Mouse (Mus musculus) ES-Bruce4 (cell line): ENCODE measurements around the gene Rbm12. TPM values are rescaled to one million over a fixed set of nuclear protein-coding genes. Genes with fewer than 3 reads are reported as not detected.
A peak's percentile ranks its signal among the peaks of the same experiment; 100 is the strongest.
"Not testable (repeated sequence)": the region's sequence is repeated elsewhere in the genome, so short reads cannot be mapped to it uniquely, and the experiment has no call there.

Source experiments
- H3K27ac ChIP-seq: 2 replicates; pipeline ENCODE4 v1.5.1; 2012; ENCODE audit warnings: low read length, inconsistent platforms; ENCODE audit not compliant: insufficient read depth
- H3K27me3 ChIP-seq: 2 replicates; pipeline ENCODE4 v1.6.1; 2012; ENCODE audit warnings: mild to moderate bottlenecking, low read length, inconsistent platforms; ENCODE audit not compliant: control insufficient read depth, poor library complexity, insufficient read depth, severe bottlenecking
- H3K36me3 ChIP-seq: 2 replicates; pipeline ENCODE4 v1.6.1; 2012; ENCODE audit warnings: inconsistent platforms, mild to moderate bottlenecking, low read length, moderate library complexity; ENCODE audit not compliant: control insufficient read depth, poor library complexity, insufficient read depth, severe bottlenecking
- H3K4me1 ChIP-seq: one replicate; pipeline ENCODE4 v1.8.1; 2011; ENCODE audit warnings: low read length; ENCODE audit not compliant: control insufficient read depth, insufficient read depth
- H3K4me3 ChIP-seq: 2 replicates; pipeline ENCODE4 v1.5.1; 2011; ENCODE audit warnings: low read depth, mild to moderate bottlenecking, low read length
- H3K9ac ChIP-seq: 2 replicates; pipeline ENCODE4 v1.6.1; 2012; ENCODE audit warnings: low read depth, mild to moderate bottlenecking, inconsistent platforms; ENCODE audit not compliant: poor library complexity, severe bottlenecking
- H3K9me3 ChIP-seq: replicated peaks from 2 replicates; pipeline ENCODE4 v1.6.1; 2012; ENCODE audit warnings: mild to moderate bottlenecking, low read length, inconsistent platforms; ENCODE audit not compliant: control insufficient read depth, poor library complexity, insufficient read depth, severe bottlenecking
- CTCF ChIP-seq: IDR thresholded peaks from one replicate; pipeline ENCODE4 v1.8.1; 2011; ENCODE audit warnings: low read depth, low read length
- EP300 ChIP-seq: IDR thresholded peaks from 2 replicates; pipeline ENCODE4 v1.6.1; 2011; ENCODE audit warnings: low read depth, low read length; ENCODE audit not compliant: insufficient read depth
- POLR2A ChIP-seq: IDR thresholded peaks from one replicate; pipeline ENCODE4 v1.8.1; 2011; ENCODE audit warnings: low read length; ENCODE audit not compliant: insufficient read depth
- polyA plus RNA-seq: library from polyadenylated mRNA; stranded (reverse); fragments of >200 nt; gene quantifications from 2 replicates; pipeline ENCODE4 v1.2.4, GENCODE M21; 2011; ENCODE audit warnings: low read depth; ENCODE audit not compliant: missing spikeins, insufficient read depth, insufficient read length

Rbm12 gene
- polyA plus RNA-seq, 1 experiment = 64.5 TPM

DNA sequence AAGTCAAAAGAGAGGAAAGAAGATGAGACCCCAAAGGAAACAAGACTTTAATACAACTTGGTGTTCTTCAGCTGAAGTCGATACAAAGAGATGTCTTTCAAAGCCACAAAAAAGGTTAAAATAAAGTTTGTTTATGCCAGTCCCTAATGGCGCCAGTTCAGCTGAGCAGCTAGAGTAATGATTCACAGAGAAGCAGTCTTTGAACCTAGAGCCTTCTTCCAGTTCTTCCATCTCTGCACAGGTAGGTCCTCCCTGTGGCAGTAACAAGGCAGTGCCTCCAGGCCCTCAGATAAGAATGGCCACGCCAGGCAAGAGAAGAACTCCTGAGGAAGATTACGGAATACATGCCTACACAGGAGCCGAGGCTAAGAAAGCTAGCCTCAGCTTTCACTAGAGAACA lies 12.0 kb upstream of the Rbm12 start:
- no peaks in the 10 kb centered on the region for H3K4me1 ChIP-seq
- H3K27me3 ChIP-seq = no peaks in the 10 kb centered on the region
- H3K4me3 ChIP-seq = no peak overlapping the region
- H3K27ac ChIP-seq = no peak overlapping the region
- H3K9ac ChIP-seq = no peak overlapping the region
- no peaks in the 10 kb centered on the region for H3K36me3 ChIP-seq
- no peak for TF ChIP-seq CTCF
- no peak for TF ChIP-seq EP300
- TF ChIP-seq POLR2A = no peak
- H3K9me3 ChIP-seq = peaks cover 16% of the 10 kb centered on the region

DNA sequence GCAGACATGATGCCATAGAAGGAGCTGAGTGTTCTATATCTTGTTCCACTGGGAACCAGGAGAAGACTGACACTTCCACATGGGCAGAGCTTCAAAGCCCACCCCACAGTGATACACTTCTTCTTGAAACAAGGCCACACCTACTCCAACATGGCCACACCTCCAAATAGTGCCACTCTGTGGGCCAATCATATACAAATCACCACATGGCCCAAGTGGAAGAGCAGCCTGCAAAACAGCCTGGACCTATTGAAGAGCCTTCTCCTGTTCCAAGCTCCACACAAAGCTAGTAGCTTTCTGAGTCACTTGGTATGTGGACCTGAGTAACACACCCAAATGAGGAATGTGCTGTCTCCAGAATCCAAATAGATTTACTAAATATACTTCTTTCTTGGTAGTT lies 7.8 kb upstream of the Rbm12 start:
- no peaks in the 10 kb centered on the region for H3K4me1 ChIP-seq
- no peaks in the 10 kb centered on the region for H3K27me3 ChIP-seq
- no peak overlapping the region for H3K4me3 ChIP-seq
- no peak overlapping the region for H3K9ac ChIP-seq
- peaks cover 21% of the 10 kb centered on the region for H3K9me3 ChIP-seq
- H3K36me3 ChIP-seq = no peaks in the 10 kb centered on the region
- TF ChIP-seq EP300 (no peak), CTCF (no peak), POLR2A (no peak)
- no peak overlapping the region for H3K27ac ChIP-seq

DNA sequence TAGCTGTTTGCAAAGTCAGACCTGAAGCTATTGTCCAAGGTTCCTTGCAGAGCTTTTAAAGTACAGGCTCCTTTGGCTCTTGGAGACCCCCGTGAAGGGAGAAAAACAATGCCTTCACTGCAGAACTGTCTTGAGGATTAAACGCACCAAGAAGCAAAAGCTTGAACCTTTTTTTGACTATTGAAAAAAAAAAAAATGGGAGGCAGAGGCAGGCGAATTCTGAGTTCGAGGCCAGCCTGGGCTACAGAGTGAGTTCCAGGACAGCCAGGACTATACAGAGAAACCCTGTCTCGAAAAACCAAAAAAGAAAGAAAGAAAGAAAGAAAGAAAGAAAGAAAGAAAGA lies 274 bp upstream of the Rbm12 start:
- Histone ChIP-seq H3K9me3 (peaks cover 10% of the 10 kb centered on the region), H3K27ac (peak overlapping the region; percentile 73), H3K4me3 (peak overlapping the region; percentile 47), H3K9ac (peak overlapping the region; percentile 97)
- H3K36me3 ChIP-seq, H3K27me3 ChIP-seq, H3K4me1 ChIP-seq: not testable (repeated sequence)
- TF ChIP-seq POLR2A = peak; percentile 6

DNA sequence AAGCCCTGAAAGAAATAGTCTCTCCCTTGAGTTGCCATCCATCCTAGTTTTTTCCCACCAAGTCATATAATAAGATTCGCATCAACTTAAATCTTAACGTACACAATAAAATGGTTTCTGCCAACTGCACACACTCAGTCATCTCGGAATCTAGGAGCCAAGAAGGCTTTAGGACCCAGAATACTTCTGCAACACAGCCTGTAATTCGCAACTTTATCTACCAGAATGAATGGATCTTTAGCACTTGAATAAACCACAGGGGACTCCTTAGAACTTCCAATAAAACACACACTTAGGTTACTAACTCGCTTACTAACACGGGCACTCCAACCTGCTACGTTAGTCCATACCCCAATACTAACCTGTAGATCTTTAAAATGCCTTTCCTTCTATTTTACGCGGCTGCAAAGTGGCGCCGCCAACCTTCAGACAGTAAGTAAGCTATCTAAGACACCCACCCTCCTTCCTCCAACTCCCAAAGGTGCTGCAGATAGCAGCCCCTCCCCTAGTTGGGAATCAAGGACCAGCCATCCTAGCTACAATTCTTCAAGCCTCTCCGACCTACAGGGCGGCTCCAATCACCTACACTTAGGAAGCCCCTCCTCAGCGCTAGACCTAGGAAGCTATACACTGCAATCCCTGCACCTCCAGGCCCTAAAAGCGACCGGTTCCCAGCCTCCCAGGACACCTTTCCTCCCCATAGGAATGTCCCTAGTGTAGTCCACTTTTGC lies 986 bp downstream of the Rbm12 start:
- peaks cover 6% of the 10 kb centered on the region for H3K9me3 ChIP-seq
- TF ChIP-seq EP300 (no peak), CTCF (no peak), POLR2A (no peak)
- peak overlapping the region; percentile 97 for H3K9ac ChIP-seq
- H3K27ac ChIP-seq = peak overlapping the region; percentile 60
- H3K4me3 ChIP-seq = peak overlapping the region; percentile 97
- no peaks in the 10 kb centered on the region for H3K27me3 ChIP-seq
- no peaks in the 10 kb centered on the region for H3K4me1 ChIP-seq
- peaks cover 3% of the 10 kb centered on the region for H3K36me3 ChIP-seq

DNA sequence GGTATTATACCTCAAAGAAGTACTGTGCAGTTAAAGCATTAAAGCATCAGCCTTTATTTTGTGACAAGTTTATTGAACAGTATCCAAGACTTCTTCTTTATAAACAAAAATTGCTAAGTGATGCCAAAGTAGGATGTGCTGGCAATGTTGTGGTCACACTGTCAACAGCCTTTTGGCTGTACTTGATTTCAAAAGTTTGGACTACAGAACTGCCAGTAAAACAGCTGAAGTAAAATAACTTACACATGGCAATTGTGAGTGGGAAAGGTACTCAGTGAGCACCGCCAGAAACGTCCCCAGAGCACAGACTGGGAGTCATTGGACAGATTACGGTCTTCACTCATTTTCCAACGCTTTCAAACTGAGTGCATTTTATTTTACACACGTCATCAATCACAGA lies 19.9 kb downstream of the Rbm12 start:
- no peaks in the 10 kb centered on the region for H3K27me3 ChIP-seq
- H3K9me3 ChIP-seq = no peaks in the 10 kb centered on the region
- H3K36me3 ChIP-seq = peaks cover 23% of the 10 kb centered on the region
- no peak for TF ChIP-seq POLR2A
- TF ChIP-seq CTCF = no peak
- TF ChIP-seq EP300 = no peak
- H3K4me3 ChIP-seq = no peak overlapping the region
- H3K9ac ChIP-seq = no peak overlapping the region
- no peak overlapping the region for H3K27ac ChIP-seq
- no peaks in the 10 kb centered on the region for H3K4me1 ChIP-seq

DNA sequence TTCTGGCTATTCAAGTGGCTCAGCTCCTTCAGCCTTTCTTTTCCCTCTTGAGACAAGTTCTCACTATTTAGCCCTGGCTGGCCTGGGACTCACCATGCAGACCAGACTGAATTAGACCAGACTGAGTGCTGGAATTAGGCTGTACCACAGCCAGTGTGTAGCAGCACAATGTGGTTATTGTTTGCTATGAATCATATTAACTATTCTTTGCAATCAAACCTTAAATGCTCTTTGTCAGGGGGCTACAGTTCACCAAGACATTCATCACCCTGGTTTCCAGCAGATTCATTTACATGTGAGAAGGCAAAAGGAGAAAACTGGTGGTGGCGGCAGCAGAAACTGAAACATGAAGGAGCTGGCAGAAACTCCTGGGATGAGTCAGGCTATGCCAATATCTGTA lies 22.0 kb downstream of the Rbm12 start:
- no peak for TF ChIP-seq POLR2A
- no peak for TF ChIP-seq EP300
- no peak for TF ChIP-seq CTCF
- Histone ChIP-seq H3K27me3 (no peaks in the 10 kb centered on the region), H3K36me3 (peaks cover 6% of the 10 kb centered on the region), H3K4me3 (no peak overlapping the region), H3K27ac (no peak overlapping the region), H3K9me3 (peaks cover 9% of the 10 kb centered on the region), H3K4me1 (no peaks in the 10 kb centered on the region), H3K9ac (no peak overlapping the region)
